Mouse (Mus musculus): ENCODE data around the gene Gm12184.
"Not testable (repeated sequence)": the region's sequence is repeated elsewhere in the genome, so short reads cannot be mapped to it uniquely, and the experiment has no call there.

The Gm12184 gene

GRCm38 (mm10) chr11:48846881-48847280 is 20.4 kb upstream of the Gm12184 start:
- no peak for DNase-seq (ENCODE audit: low read depth)

GRCm38 (mm10) chr11:48846362-48846761 is 19.9 kb upstream of the Gm12184 start:
- not testable (repeated sequence) for DNase-seq (ENCODE audit: low read depth)

GRCm38 (mm10) chr11:48845244-48845815 is 18.9 kb upstream of the Gm12184 start:
- no peak for DNase-seq (ENCODE audit: low read depth)

GRCm38 (mm10) chr11:48844309-48844708 is 17.9 kb upstream of the Gm12184 start:
- no peak for DNase-seq (ENCODE audit: low read depth)

GRCm38 (mm10) chr11:48843202-48843601 is 16.7 kb upstream of the Gm12184 start:
- DNase-seq (ENCODE audit: low read depth) = no peak

- no peak for DNase-seq (ENCODE audit: low read depth)
Observed at GRCm38 (mm10) chr11:48842378-48842792, 15.9 kb upstream of the Gm12184 start.

GRCm38 (mm10) chr11:48841213-48841612 is 14.8 kb upstream of the Gm12184 start:
- DNase-seq (ENCODE audit: low read depth) = no peak

GRCm38 (mm10) chr11:48840805-48841204 is 14.3 kb upstream of the Gm12184 start:
- DNase-seq (ENCODE audit: low read depth) = no peak

- DNase-seq (ENCODE audit: low read depth) = no peak
Observed at GRCm38 (mm10) chr11:48838879-48839680, 12.6 kb upstream of the Gm12184 start.

GRCm38 (mm10) chr11:48838181-48838797 is 11.8 kb upstream of the Gm12184 start:
- no peak for DNase-seq (ENCODE audit: low read depth)

GRCm38 (mm10) chr11:48837310-48838180 is 11.1 kb upstream of the Gm12184 start:
- no peak for DNase-seq (ENCODE audit: low read depth)

GRCm38 (mm10) chr11:48836990-48837309 is 10.5 kb upstream of the Gm12184 start:
- no peak for DNase-seq (ENCODE audit: low read depth)

- no peak for DNase-seq (ENCODE audit: low read depth)
Observed at GRCm38 (mm10) chr11:48835923-48836322, 9.5 kb upstream of the Gm12184 start.

- no peak for DNase-seq (ENCODE audit: low read depth)
Observed at GRCm38 (mm10) chr11:48833731-48834639, 7.5 kb upstream of the Gm12184 start.

GRCm38 (mm10) chr11:48833078-48833730 is 6.7 kb upstream of the Gm12184 start:
- no peak for DNase-seq (ENCODE audit: low read depth)

GRCm38 (mm10) chr11:48831273-48831672 is 4.8 kb upstream of the Gm12184 start:
- no peak for DNase-seq (ENCODE audit: low read depth)

- DNase-seq (ENCODE audit: low read depth) = no peak
Observed at GRCm38 (mm10) chr11:48830279-48830678, 3.8 kb upstream of the Gm12184 start.

GRCm38 (mm10) chr11:48827926-48828325 is 1.5 kb upstream of the Gm12184 start:
- no peak for DNase-seq (ENCODE audit: low read depth)

- no peak for DNase-seq (ENCODE audit: low read depth)
Observed at GRCm38 (mm10) chr11:48826752-48827096, 269 bp upstream of the Gm12184 start.

GRCm38 (mm10) chr11:48824311-48824830 is 2.1 kb downstream of the Gm12184 start:
- DNase-seq (ENCODE audit: low read depth) = no peak

GRCm38 (mm10) chr11:48823536-48823972 is 2.9 kb downstream of the Gm12184 start:
- DNase-seq (ENCODE audit: low read depth) = peak; percentile 83
